Mouse (Mus musculus): ENCODE data around the gene Gripap1. TPM values are rescaled to one million over a fixed set of nuclear protein-coding genes. Genes with fewer than 3 reads are reported as not detected.
A peak's percentile ranks its signal among the peaks of the same experiment; 100 is the strongest.

Gripap1 gene
- total RNA-seq, 2 experiments from 2014 or later: 34.2 to 48.2 TPM

GRCm38 (mm10) chrX:7867141-7867540, 77.6 kb downstream of the Gripap1 start:
- no peak for DNase-seq

- no peak for DNase-seq
Observed at GRCm38 (mm10) chrX:7868506-7868905, 78.9 kb downstream of the Gripap1 start.

- DNase-seq: no peak
Observed at GRCm38 (mm10) chrX:7869826-7870225, 80.3 kb downstream of the Gripap1 start.

Small RNA genes within 50 kb of the gene (microRNA-seq; reads per million reads assigned to microRNA genes)
- gene Mir1198: 99.3 reads per million, percentile 44 among the genes with 10 or more reads in this experiment

Other genes with a start within 250 kb of the Gripap1 start
- under 1 TPM; 0.30 to 0.45 TPM for gene Foxp3, start 216.1 kb upstream of the Gripap1 start, total RNA-seq (2021)
- 1 to 10 TPM; 3.2 to 3.5 TPM for gene Ppp1r3f, start 215.5 kb upstream of the Gripap1 start, total RNA-seq (2021)
- 10 to 100 TPM; 17.8 to 20.1 TPM for gene Ccdc22, start 184.2 kb upstream of the Gripap1 start, total RNA-seq (2021)
- not detected for gene Cacna1f, start 182.7 kb upstream of the Gripap1 start, total RNA-seq (2021)
- gene Syp, start 151.3 kb upstream of the Gripap1 start, total RNA-seq (2021): 10 to 100 TPM; 44.4 to 58.6 TPM
- 10 to 100 TPM in 1 of 2 experiments, 1 to 10 TPM in 1; 9.2 to 18.0 TPM for gene Prickle3, start 132.5 kb upstream of the Gripap1 start, total RNA-seq (2021)
- gene Plp2, start 118.4 kb upstream of the Gripap1 start, total RNA-seq (2021): 10 to 100 TPM; 71.5 to 72.6 TPM
- 1 to 10 TPM; 5.3 to 5.8 TPM for gene Magix, start 108.5 kb upstream of the Gripap1 start, total RNA-seq (2021)
- gene Gpkow, start 92.6 kb upstream of the Gripap1 start, total RNA-seq (2021): 10 to 100 TPM; 38.0 to 40.1 TPM
- 10 to 100 TPM; 57.2 to 57.5 TPM for gene Wdr45, start 75.4 kb upstream of the Gripap1 start, total RNA-seq (2021)
- gene Gm45208, start 67.5 kb upstream of the Gripap1 start, total RNA-seq (2021): not detected
- gene Praf2, start 61.3 kb upstream of the Gripap1 start, total RNA-seq (2021): 10 to 100 TPM; 12.3 to 13.9 TPM
- gene Ccdc120, start 38.9 kb upstream of the Gripap1 start, total RNA-seq (2021): 1 to 10 TPM; 5.2 to 6.9 TPM
- 10 to 100 TPM; 35.7 to 39.3 TPM for gene Tfe3, start 27.2 kb upstream of the Gripap1 start, total RNA-seq (2021)
- gene Kcnd1, start 32.5 kb downstream of the Gripap1 start, total RNA-seq (2021): 1 to 10 TPM; 1.2 to 2.1 TPM
- gene Otud5, start 51.6 kb downstream of the Gripap1 start, total RNA-seq (2021): 10 to 100 TPM; 49.6 to 54.7 TPM
- gene Pim2, start 88.5 kb downstream of the Gripap1 start, total RNA-seq (2021): 1 to 10 TPM; 6.2 to 9.2 TPM
- 10 to 100 TPM; 23.2 to 27.0 TPM for gene Slc35a2, start 94.3 kb downstream of the Gripap1 start, total RNA-seq (2021)
- 10 to 100 TPM; 66.3 to 79.2 TPM for gene Pqbp1, start 109.5 kb downstream of the Gripap1 start, total RNA-seq (2021)
- 10 to 100 TPM; 88.3 to 94.3 TPM for gene Timm17b, start 109.6 kb downstream of the Gripap1 start, total RNA-seq (2021)
- not detected for gene Gm10491, start 118.1 kb downstream of the Gripap1 start, total RNA-seq (2021)
- gene Gm10490, start 119.8 kb downstream of the Gripap1 start, total RNA-seq (2021): not detected
- gene Pcsk1n, start 130.1 kb downstream of the Gripap1 start, total RNA-seq (2021): 10 to 100 TPM; 37.3 to 41.2 TPM
- not detected for gene Eras, start 138.8 kb downstream of the Gripap1 start, total RNA-seq (2021)
- 10 to 100 TPM; 17.9 to 19.2 TPM for gene Hdac6, start 158.1 kb downstream of the Gripap1 start, total RNA-seq (2021)
- 1 to 10 TPM; 1.2 to 2.5 TPM for gene Gata1, start 188.3 kb downstream of the Gripap1 start, total RNA-seq (2021)
- gene Glod5, start 228.7 kb downstream of the Gripap1 start, total RNA-seq (2021): under 1 TPM in 1 of 2 experiments, not detected in 1; 0.84 TPM

All from adrenal gland, postnatal 10 days (tissue).